Comparison of ENCODE assay signal across 31 mouse cellular contexts in the genomic region with DNA sequence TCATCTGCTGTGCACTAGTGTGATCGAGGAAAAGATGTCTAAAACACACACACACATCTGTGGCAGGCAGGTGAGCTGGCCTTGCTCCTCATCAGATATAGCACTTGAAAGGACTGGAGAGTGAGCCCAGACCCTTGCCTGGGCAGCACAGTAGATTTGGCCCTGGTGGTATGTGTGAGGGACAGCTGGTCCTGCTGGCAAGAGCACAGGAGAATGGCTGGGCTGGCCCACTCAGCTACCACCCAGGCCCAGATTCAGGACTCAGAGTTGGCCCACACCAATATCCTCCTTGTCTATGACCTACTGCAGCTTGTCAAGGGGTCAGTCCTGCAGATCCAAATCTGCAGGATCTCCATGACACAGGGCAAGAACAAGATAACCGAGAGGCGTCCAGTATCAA. TPM values are rescaled to one million over a fixed set of nuclear protein-coding genes. Genes with fewer than 3 reads are reported as not detected.
"Had no signal": no experiment of that assay in that cellular context is flagged by ENCODE, and none has a peak within 500 bp of the region (broad histone marks: within the 10 kb centered on the region; RNA-seq: fewer than 3 reads in every experiment).

No protein-coding gene starts in this region.

- ATAC-seq: hindbrain, postnatal 0 days; intestine, embryonic 16.5 days had no signal

- DNase-seq: gastrocnemius, postnatal 14 days; gastrocnemius, postnatal 36 days; heart, adult 11 months; heart, adult 2 months; heart, postnatal 14 days; heart, postnatal 36 days; kidney, adult 11 months; kidney, adult 2 months; kidney, adult 9 months; kidney, postnatal 14 days; kidney, postnatal 36 days; layer of hippocampus, adult 9-11 months; layer of hippocampus, postnatal 36 days; left cerebral cortex, postnatal 4 days; liver, embryonic 13.5 days had no signal

- H3K4me1 ChIP-seq: heart, embryonic 15.5 days; hindbrain, embryonic 13.5 days; hindbrain, embryonic 15.5 days; kidney, embryonic 15.5 days; limb, embryonic 13.5 days; limb, embryonic 15.5 days; liver, embryonic 13.5 days had no signal

- H3K9me3 ChIP-seq: heart, embryonic 13.5 days; heart, embryonic 15.5 days; hindbrain, embryonic 13.5 days; hindbrain, embryonic 15.5 days; kidney, embryonic 15.5 days; limb, embryonic 13.5 days; limb, embryonic 15.5 days; liver, embryonic 13.5 days; liver, embryonic 15.5 days had no signal

- H3K36me3 ChIP-seq: heart, embryonic 13.5 days; heart, embryonic 15.5 days; hindbrain, embryonic 13.5 days; hindbrain, embryonic 15.5 days; kidney, embryonic 15.5 days; limb, embryonic 13.5 days; limb, embryonic 15.5 days; liver, embryonic 13.5 days; liver, embryonic 15.5 days had no signal

- H3K4me3 ChIP-seq: heart, adult 2 months; heart, embryonic 13.5 days; heart, embryonic 15.5 days; hindbrain, embryonic 13.5 days; hindbrain, embryonic 15.5 days; kidney, embryonic 15.5 days; limb, embryonic 13.5 days; limb, embryonic 15.5 days; liver, embryonic 13.5 days; liver, embryonic 15.5 days had no signal

- H3K9ac ChIP-seq: heart, embryonic 13.5 days; heart, embryonic 15.5 days; hindbrain, embryonic 13.5 days; hindbrain, embryonic 15.5 days; kidney, embryonic 15.5 days; limb, embryonic 13.5 days; limb, embryonic 15.5 days; liver, embryonic 13.5 days; liver, embryonic 15.5 days had no signal

- H3K27ac ChIP-seq: heart, adult 2 months; heart, embryonic 13.5 days; heart, embryonic 15.5 days; hindbrain, embryonic 13.5 days; hindbrain, embryonic 15.5 days; hindbrain, postnatal 0 days; kidney, embryonic 15.5 days; kidney, postnatal 0 days; limb, embryonic 13.5 days; limb, embryonic 15.5 days; liver, embryonic 13.5 days had no signal

- H3K27me3 ChIP-seq: heart, embryonic 13.5 days; heart, embryonic 15.5 days; hindbrain, embryonic 13.5 days; hindbrain, embryonic 15.5 days; kidney, embryonic 15.5 days; limb, embryonic 13.5 days; limb, embryonic 15.5 days; liver, embryonic 13.5 days; liver, embryonic 15.5 days had no signal

- H3K4me2 ChIP-seq: heart, embryonic 11.5 days; heart, embryonic 13.5 days; heart, embryonic 15.5 days; hindbrain, embryonic 13.5 days; hindbrain, embryonic 15.5 days; kidney, embryonic 15.5 days; limb, embryonic 13.5 days; limb, embryonic 15.5 days; liver, embryonic 13.5 days; liver, embryonic 15.5 days had no signal

RNA-seq across cellular contexts. Expression of a gene that starts 6.9 kb away (rescaled TPM):
- polyA plus RNA-seq: gonadal fat pad, adult 2 months; heart, adult 2 months; heart, embryonic 11.5 days; heart, embryonic 13.5 days; heart, embryonic 15.5 days; heart, postnatal 0 days; hindbrain, embryonic 11.5 days; hindbrain, embryonic 13.5 days; hindbrain, embryonic 15.5 days; hindbrain, postnatal 0 days; large intestine, adult 2 months; limb, embryonic 13.5 days had no signal
